Mouse (Mus musculus) limb, embryonic 11.5 days (tissue): ENCODE measurements around the gene Tars2. TPM values are rescaled to one million over a fixed set of nuclear protein-coding genes. Genes with fewer than 3 reads are reported as not detected.

ENCODE experiments used
- ATAC-seq: fragments of 200-750 bp; cut with Nextera tagmentation; 2 replicates; pipeline ENCODE4 v1.8.0; 2017; ENCODE audit warnings: low read depth; ENCODE audit not compliant: insufficient number of reproducible peaks, low FRiP score, low TSS enrichment
- DNase-seq: peaks from one replicate; pipeline ENCODE4 v3.0.0-alpha.2; 2015; ENCODE audit warnings: low spot score
- H3K27ac ChIP-seq: fragments of 300-500 bp; sonication (generic); replicated peaks from 2 replicates; pipeline ENCODE4 v1.5.1; 2014; ENCODE audit warnings: low read depth, mild to moderate bottlenecking, low read length
- H3K27me3 ChIP-seq: fragments of 300-500 bp; sonication (generic); 2 replicates; pipeline ENCODE4 v1.6.1; 2014; ENCODE audit warnings: mild to moderate bottlenecking, low read length, mixed read lengths; ENCODE audit not compliant: control insufficient read depth, insufficient read depth
- H3K36me3 ChIP-seq: fragments of 300-500 bp; sonication (generic); 2 replicates; pipeline ENCODE4 v1.6.1; 2014; ENCODE audit warnings: mild to moderate bottlenecking, low read length, moderate library complexity, mixed read lengths; ENCODE audit not compliant: control insufficient read depth, insufficient read depth
- H3K4me1 ChIP-seq: fragments of 300-500 bp; sonication (generic); 2 replicates; pipeline ENCODE4 v1.6.1; 2014; ENCODE audit warnings: low read length, mixed read lengths; ENCODE audit not compliant: control insufficient read depth, insufficient read depth
- H3K4me2 ChIP-seq: fragments of 300-500 bp; sonication (generic); 2 replicates; pipeline ENCODE4 v1.6.1; 2014; ENCODE audit warnings: low read depth, mild to moderate bottlenecking, moderate library complexity; ENCODE audit not compliant: severe bottlenecking
- H3K4me3 ChIP-seq: fragments of 300-500 bp; sonication (generic); 2 replicates; pipeline ENCODE4 v1.5.1; 2014; ENCODE audit warnings: low read depth, low read length
- H3K9ac ChIP-seq: fragments of 300-500 bp; sonication (generic); 2 replicates; pipeline ENCODE4 v1.6.1; 2014; ENCODE audit warnings: mild to moderate bottlenecking, low read length
- H3K9me3 ChIP-seq: fragments of 300-500 bp; sonication (generic); 2 replicates; pipeline ENCODE4 v1.6.1; 2016; ENCODE audit warnings: low read length; ENCODE audit not compliant: control insufficient read depth
- WGBS: fragments of 180-500 bp; shearing (Covaris S2); extraction: QIAGEN DNeasy Blood & Tissue Kit; methylation state at CpG from one replicate; pipeline ENCODE4 v1.1.7; 2014; 5-methylcytosine and 5-hydroxymethylcytosine counted together
- polyA plus RNA-seq: library from polyadenylated mRNA; unstranded; fragments of >200 nt; fragmentation: Nextera tagmentation; extraction: Ambion mirVana; gene quantifications from 2 replicates; pipeline ENCODE4 v1.2.1, GENCODE M21; 2014

Gene Tars2
- polyA plus RNA-seq, 1 experiment from 2014 or later = 64.1 TPM

- Histone ChIP-seq H3K27me3 (no peaks in the 10 kb centered on the region), H3K9me3 (0 out of 2 replicates have a peak, but pooled peaks cover 3% of the 10 kb centered on the region), H3K4me1 (no peaks in the 10 kb centered on the region), H3K9ac (no peak overlapping the region), H3K27ac (no peak overlapping the region), H3K36me3 (no peaks in the 10 kb centered on the region), H3K4me3 (no peak overlapping the region), H3K4me2 (no peak overlapping the region)
- ATAC-seq (no peak), DNase-seq (no peak)
Observed at GRCm38 (mm10) chr3:95709967-95710366, 50.0 kb downstream of the Tars2 start.

- DNase-seq (no peak), ATAC-seq (no peak)
- H3K9ac ChIP-seq = no peak overlapping the region
- H3K4me3 ChIP-seq = no peak overlapping the region
- no peaks in the 10 kb centered on the region for H3K27me3 ChIP-seq
- whole genome bisulfite sequencing = 95% methylated on average over 4 of the region's 4 CpGs
- 0 out of 2 replicates have a peak, but pooled peaks cover 3% of the 10 kb centered on the region for H3K9me3 ChIP-seq
- no peak overlapping the region for H3K27ac ChIP-seq
- no peak overlapping the region for H3K4me2 ChIP-seq
- H3K36me3 ChIP-seq = no peaks in the 10 kb centered on the region
- H3K4me1 ChIP-seq = no peaks in the 10 kb centered on the region
Observed at GRCm38 (mm10) chr3:95709044-95709443, 51.0 kb downstream of the Tars2 start.

GRCm38 (mm10) chr3:95707497-95707896 lies 52.5 kb downstream of the Tars2 start:
- Histone ChIP-seq H3K9ac (no peak overlapping the region), H3K4me3 (no peak overlapping the region), H3K36me3 (no peaks in the 10 kb centered on the region), H3K4me1 (no peaks in the 10 kb centered on the region), H3K27ac (no peak overlapping the region), H3K27me3 (no peaks in the 10 kb centered on the region), H3K9me3 (no peaks in the 10 kb centered on the region), H3K4me2 (no peak overlapping the region)
- WGBS = 90% methylated on average over 7 of the region's 7 CpGs
- ATAC-seq (no peak), DNase-seq (no peak)

GRCm38 (mm10) chr3:95706273-95706672 lies 53.7 kb downstream of the Tars2 start:
- DNase-seq = no peak
- Histone ChIP-seq H3K4me3 (no peak overlapping the region), H3K4me2 (no peak overlapping the region), H3K9me3 (no peaks in the 10 kb centered on the region), H3K36me3 (no peaks in the 10 kb centered on the region), H3K4me1 (peaks cover 2% of the 10 kb centered on the region; the same call in 1 of the 2 replicates), H3K27me3 (no peaks in the 10 kb centered on the region), H3K9ac (no peak overlapping the region), H3K27ac (no peak overlapping the region)
- WGBS = 88% methylated on average over 4 of the region's 4 CpGs
- ATAC-seq = no peak

- Histone ChIP-seq H3K9me3 (no peaks in the 10 kb centered on the region), H3K27me3 (no peaks in the 10 kb centered on the region), H3K27ac (no peak overlapping the region), H3K36me3 (no peaks in the 10 kb centered on the region), H3K9ac (no peak overlapping the region), H3K4me3 (no peak overlapping the region), H3K4me1 (peaks cover 3% of the 10 kb centered on the region; the same call in 1 of the 2 replicates), H3K4me2 (no peak overlapping the region)
- ATAC-seq (no peak), DNase-seq (no peak)
- 87% methylated on average over 4 of the region's 4 CpGs for WGBS
Observed at GRCm38 (mm10) chr3:95704612-95705011, 55.4 kb downstream of the Tars2 start.

GRCm38 (mm10) chr3:95703276-95703675 lies 56.7 kb downstream of the Tars2 start:
- peaks cover 3% of the 10 kb centered on the region; the same call in 1 of the 2 replicates for H3K4me1 ChIP-seq
- H3K4me2 ChIP-seq = no peak overlapping the region
- H3K27me3 ChIP-seq = no peaks in the 10 kb centered on the region
- H3K4me3 ChIP-seq = no peak overlapping the region
- no peak overlapping the region for H3K27ac ChIP-seq
- ATAC-seq = no peak
- H3K9me3 ChIP-seq = no peaks in the 10 kb centered on the region
- WGBS = 93% methylated on average over 3 of the region's 3 CpGs
- no peaks in the 10 kb centered on the region for H3K36me3 ChIP-seq
- DNase-seq = no peak
- no peak overlapping the region for H3K9ac ChIP-seq

GRCm38 (mm10) chr3:95701877-95702540 lies 58.0 kb downstream of the Tars2 start:
- Histone ChIP-seq H3K27ac (peak overlapping the region; percentile 77), H3K27me3 (no peaks in the 10 kb centered on the region), H3K36me3 (no peaks in the 10 kb centered on the region), H3K4me1 (peaks cover 3% of the 10 kb centered on the region; the same call in 1 of the 2 replicates), H3K9me3 (no peaks in the 10 kb centered on the region), H3K4me3 (peak overlapping the region; percentile 14), H3K4me2 (peak overlapping the region; percentile 33), H3K9ac (peak overlapping the region; percentile 55)
- DNase-seq (peak; percentile 88), ATAC-seq (peak; percentile 94)
- 9% methylated on average over 24 of the region's 24 CpGs for WGBS

- Histone ChIP-seq H3K9me3 (no peaks in the 10 kb centered on the region), H3K9ac (no peak overlapping the region), H3K27ac (no peak overlapping the region), H3K4me3 (no peak overlapping the region), H3K36me3 (no peaks in the 10 kb centered on the region), H3K4me1 (peaks cover 3% of the 10 kb centered on the region; the same call in 1 of the 2 replicates), H3K27me3 (no peaks in the 10 kb centered on the region), H3K4me2 (no peak overlapping the region)
- DNase-seq = no peak
- 73% methylated on average over 2 of the region's 2 CpGs for WGBS
- ATAC-seq = no peak
Observed at GRCm38 (mm10) chr3:95701085-95701484, 58.9 kb downstream of the Tars2 start.
